In genomic region chr8:125012695-125013627, GRCm38 (mm10) we compare ENCODE assay signal across 8 mouse cellular contexts. TPM values are rescaled to one million over a fixed set of nuclear protein-coding genes. Genes with fewer than 3 reads are reported as not detected.
DNase-seq lines count a peak whose midpoint lies in the region; ATAC-seq lines count a peak whose summit lies in the region.

TSS of gene Tsnax (plus strand) at chr8:125012997.

- DNase-seq in adipocyte (ENCODE audit: low spot score): peak; percentile 22
- peak; percentile 94 for DNase-seq in embryo, embryonic 10 days (ENCODE audit: low spot score)
- peak; percentile 92 for DNase-seq in gastrocnemius, postnatal 10 days
- peak; percentile 87 for DNase-seq in induced T-regulatory cell, adult 2 months (ENCODE audit: low read depth)
- DNase-seq in left cerebral cortex, adult 9 months (ENCODE audit: low spot score in 2 of 2): peak; percentile 82 to 92
- peak; percentile 94 for DNase-seq in right cerebral cortex, postnatal 14 days
- peak; percentile 85 to 93 for DNase-seq in urinary bladder, postnatal 36 days (ENCODE audit: low spot score in 2 of 2)

- peak; percentile 99 for ATAC-seq in megakaryocyte progenitor cell, adult 5-6 weeks (replicated peaks; ENCODE audit: poor library complexity)

RNA-seq across cellular contexts. Expression of gene Tsnax, which starts in this region (rescaled TPM):
- 10 to 100 TPM; 74.9 to 76.4 TPM for total RNA-seq in gastrocnemius, postnatal 10 days (2021)
- total RNA-seq in megakaryocyte progenitor cell, adult 5-6 weeks (2015): 52.7 and 57.6 TPM in 2 replicates
- 71.7 and 88.4 TPM in 2 replicates for total RNA-seq in megakaryocyte progenitor cell, adult 5-6 weeks (2017)

Comparison
In these comparisons a context has a peak if more than half of its experiments do, and no peak if none do; other contexts are left out.
1. Peak in every context shown above with its lines: DNase-seq and ATAC-seq.
2. DNase-seq: peak in every context shown above with its lines; median percentile 94 in embryo, embryonic 10 days; 94 in right cerebral cortex, postnatal 14 days; 92 in gastrocnemius, postnatal 10 days; 89 in urinary bladder, postnatal 36 days; 87 in induced T-regulatory cell, adult 2 months; 87 in left cerebral cortex, adult 9 months; 22 in adipocyte.